Mouse (Mus musculus): ENCODE data around the gene Gpx4.

- no peak for TF ChIP-seq CTCF (IDR thresholded peaks at IDR 0.05; ENCODE audit: borderline replicate concordance, control insufficient read depth, extremely low read depth, insufficient read depth, low read length, poor library complexity)
- TF ChIP-seq POLR2A (IDR thresholded peaks at IDR 0.05; ENCODE audit: control insufficient read depth, extremely low read depth, insufficient read depth, low read length, poor library complexity) = 0 out of 2 replicates have a peak, but pooled peaks have one; percentile 45
Measured at GRCm38 (mm10) chr10:80018739-80019297, 28.1 kb upstream of the Gpx4 start.
